9 mouse cellular contexts compared by ENCODE assay signal in genomic region chr11:119955432-119955831, GRCm38 (mm10). TPM values are rescaled to one million over a fixed set of nuclear protein-coding genes. Genes with fewer than 3 reads are reported as not detected.
DNase-seq lines count a peak whose midpoint lies in the region; ATAC-seq and TF ChIP-seq lines count a peak whose summit lies in the region.
"Had no signal": no experiment of that assay in that cellular context is flagged by ENCODE, and none has a peak within 500 bp of the region (broad histone marks: within the 10 kb centered on the region; RNA-seq: fewer than 3 reads in every experiment).

No protein-coding gene starts in this region.

- no peak overlapping the region for H3K4me3 ChIP-seq in kidney, adult 2 months (ENCODE audit: insufficient read depth, low read depth, low read length)
- no peak overlapping the region for H3K4me3 ChIP-seq in brown adipose tissue, adult 24 weeks (ENCODE audit: insufficient read depth, low read depth, low read length)
- no peak overlapping the region for H3K4me3 ChIP-seq in intestine, embryonic 16.5 days (ENCODE audit: low read length)
- H3K4me3 ChIP-seq in macrophage (ENCODE audit: inconsistent target), result no peak overlapping the region
- H3K4me3 ChIP-seq: hindbrain, embryonic 12.5 days had no signal

- peak; percentile 67 for DNase-seq in kidney, adult 2 months
- DNase-seq in kidney, postnatal 36 days, result no peak
- DNase-seq in cerebellum, adult 9-10 months, result no peak
- DNase-seq in embryo, embryonic 9.5 days (ENCODE audit: extremely low spot score), result no peak
- DNase-seq in left cerebral cortex, adult 8-10 months (ENCODE audit: low spot score in 2 of 2), result no peak

- peaks cover 43% of the 10 kb centered on the region for H3K4me1 ChIP-seq in kidney, adult 2 months (ENCODE audit: control insufficient read depth, insufficient read depth, low read length)
- H3K4me1 ChIP-seq in brown adipose tissue, adult 24 weeks (ENCODE audit: control insufficient read depth, insufficient read depth, insufficient read length, low read length), result peaks cover 66% of the 10 kb centered on the region
- H3K4me1 ChIP-seq in intestine, embryonic 16.5 days (ENCODE audit: control insufficient read depth, insufficient read depth, low read length), result peaks cover 41% of the 10 kb centered on the region

- no peak overlapping the region for H3K4me2 ChIP-seq in intestine, embryonic 16.5 days (ENCODE audit: low read depth, low read length)
- H3K4me2 ChIP-seq: hindbrain, embryonic 12.5 days had no signal

- no peak for TF ChIP-seq POLR2A in kidney, adult 2 months (IDR thresholded peaks at IDR 0.05; ENCODE audit: low read depth, low read length)

- peaks cover 66% of the 10 kb centered on the region for H3K79me2 ChIP-seq in macrophage (ENCODE audit: inconsistent target)

- TF ChIP-seq CTCF in kidney, adult 2 months (conservative IDR thresholded peaks at IDR 0.05; ENCODE audit: insufficient read depth, insufficient read length, low read depth, low read length), result no peak

- no peaks in the 10 kb centered on the region for H3K27me3 ChIP-seq in kidney, adult 2 months (replicated peaks; ENCODE audit: control insufficient read depth, insufficient read depth, low read length)
- no peaks in the 10 kb centered on the region for H3K27me3 ChIP-seq in intestine, embryonic 16.5 days (replicated peaks; ENCODE audit: control insufficient read depth, insufficient read depth, low read length)
- H3K27me3 ChIP-seq: hindbrain, embryonic 12.5 days had no signal

- no peaks in the 10 kb centered on the region; the same call in 1 of the 2 replicates for H3K36me3 ChIP-seq in kidney, adult 2 months (ENCODE audit: control insufficient read depth, insufficient read depth, low read length)
- H3K36me3 ChIP-seq in intestine, embryonic 16.5 days (ENCODE audit: control insufficient read depth, insufficient read depth, low read length), result no peaks in the 10 kb centered on the region
- peaks cover 15% of the 10 kb centered on the region; the same call in 1 of the 2 replicates for H3K36me3 ChIP-seq in macrophage (ENCODE audit: inconsistent target)
- H3K36me3 ChIP-seq: hindbrain, embryonic 12.5 days had no signal

- peak; percentile 49; the same call in 1 of the 2 replicates for ATAC-seq in intestine, embryonic 16.5 days

- H3K9me3 ChIP-seq in intestine, embryonic 16.5 days (ENCODE audit: control insufficient read depth, low read length), result no peaks in the 10 kb centered on the region
- H3K9me3 ChIP-seq: hindbrain, embryonic 12.5 days had no signal

- H3K9ac ChIP-seq in intestine, embryonic 16.5 days (ENCODE audit: low read depth, low read length), result no peak overlapping the region
- H3K9ac ChIP-seq: hindbrain, embryonic 12.5 days had no signal

- WGBS in kidney, adult 2 months, result 36% methylated on average over 3 of the region's 3 CpGs
- 43% methylated on average over 3 of the region's 3 CpGs for WGBS in intestine, embryonic 16.5 days
- 17% methylated on average over 3 of the region's 3 CpGs for WGBS in macrophage (ENCODE audit: missing documents)

- H3K27ac ChIP-seq in kidney, adult 2 months (ENCODE audit: insufficient read depth, low read depth, low read length), result peak overlapping the region; percentile 47
- peak overlapping the region; percentile 67 for H3K27ac ChIP-seq in brown adipose tissue, adult 24 weeks (replicated peaks; ENCODE audit: low read depth, low read length)
- peak overlapping the region; percentile 54; the same call in 1 of the 2 replicates for H3K27ac ChIP-seq in intestine, embryonic 16.5 days (ENCODE audit: low read length)
- peak overlapping the region; percentile 31 for H3K27ac ChIP-seq in macrophage
- H3K27ac ChIP-seq: hindbrain, embryonic 12.5 days had no signal

RNA-seq across cellular contexts. Expression of gene Baiap2, which starts 12.9 kb away (rescaled TPM):
- polyA plus RNA-seq in kidney, adult 2 months (2012; rRNA removed), result 78.1 and 88.4 TPM in 2 replicates
- 2.7 and 5.5 TPM in 2 replicates for polyA plus RNA-seq in brown adipose tissue, adult 24 weeks (2012; ENCODE audit: insufficient read depth, insufficient read length, missing spikeins)
- 10.1 and 11.8 TPM in 2 replicates for polyA plus RNA-seq in intestine, embryonic 16.5 days (2015; fragmentation: Nextera tagmentation; extraction: Ambion mirVana)
- total RNA-seq in macrophage (2018; cell fraction: chromatin; rRNA removed), result 100 to 1,000 TPM in 11 of 26 experiments, 10 to 100 TPM in 15; 20.7 to 218 (median 76.3) TPM
- 10 to 100 TPM in 25 of 26 experiments, 1 to 10 TPM in 1; 9.0 to 31.7 (median 19.1) TPM for total RNA-seq in macrophage (2018; cell fraction: cytosol; rRNA removed)
- total RNA-seq in macrophage (2018; cell fraction: nucleus; rRNA removed), result 10 to 100 TPM in 25 of 26 experiments, 1 to 10 TPM in 1; 9.3 to 73.5 (median 28.3) TPM
- 19.9 to 24.7 TPM (median 20.6 TPM) in 3 replicates for polyA plus RNA-seq in macrophage (2018)
- total RNA-seq in left cerebral cortex, adult 8-10 months (2022), result 100 to 1,000 TPM; 214 to 238 (median 219) TPM

RNA-seq across cellular contexts. Expression of gene Chmp6, which starts 42.2 kb away (rescaled TPM):
- polyA plus RNA-seq in kidney, adult 2 months (2012; rRNA removed), result 97.2 and 106 TPM in 2 replicates
- polyA plus RNA-seq in brown adipose tissue, adult 24 weeks (2012; ENCODE audit: insufficient read depth, insufficient read length, missing spikeins), result 18.2 and 22.0 TPM in 2 replicates
- 92.2 and 94.3 TPM in 2 replicates for polyA plus RNA-seq in intestine, embryonic 16.5 days (2015; fragmentation: Nextera tagmentation; extraction: Ambion mirVana)
- total RNA-seq in macrophage (2018; cell fraction: chromatin; rRNA removed), result 10 to 100 TPM in 23 of 26 experiments, 1 to 10 TPM in 3; 8.6 to 56.3 (median 27.9) TPM
- 10 to 100 TPM; 21.2 to 43.4 (median 35.7) TPM for total RNA-seq in macrophage (2018; cell fraction: cytosol; rRNA removed)
- total RNA-seq in macrophage (2018; cell fraction: nucleus; rRNA removed), result 10 to 100 TPM in 25 of 26 experiments, 1 to 10 TPM in 1; 9.8 to 37.0 (median 20.1) TPM
- 37.7 to 52.9 TPM (median 41.3 TPM) in 3 replicates for polyA plus RNA-seq in macrophage (2018)
- total RNA-seq in left cerebral cortex, adult 8-10 months (2022), result 10 to 100 TPM; 39.5 to 43.1 (median 41.9) TPM
